Comparison of ENCODE assay signal across 29 mouse cellular contexts in genomic region chr3:112100606-112101005, GRCm38 (mm10).
"Had no signal": no experiment of that assay in that cellular context is flagged by ENCODE, and none has a peak within 500 bp of the region (broad histone marks: within the 10 kb centered on the region; RNA-seq: fewer than 3 reads in every experiment).

No protein-coding gene starts in this region.

- DNase-seq: left cerebral cortex, postnatal 4 days; liver; liver, embryonic 13.5 days; liver, postnatal 0 days; lung, adult 18-20 months; lung, adult 2 months; lung, embryonic 14.5 days; lung, postnatal 10 days; lung, postnatal 14 days; lung, postnatal 36 days; lung, postnatal 4 days; midbrain, embryonic 14.5 days had no signal

- H3K4me3 ChIP-seq: left cerebral cortex, adult 2 months; limb, embryonic 15.5 days; liver, embryonic 12.5 days; liver, embryonic 13.5 days; liver, embryonic 15.5 days; lung, embryonic 15.5 days; megakaryocyte, embryonic 14.5 days; midbrain, embryonic 10.5 days; midbrain, embryonic 12.5 days; midbrain, embryonic 13.5 days; midbrain, embryonic 15.5 days; myocyte had no signal

- H3K36me3 ChIP-seq: limb, embryonic 15.5 days; liver, embryonic 12.5 days; liver, embryonic 13.5 days; liver, embryonic 15.5 days; lung, embryonic 15.5 days; midbrain, embryonic 10.5 days; midbrain, embryonic 12.5 days; midbrain, embryonic 13.5 days; midbrain, embryonic 15.5 days had no signal

- H3K4me2 ChIP-seq: limb, embryonic 15.5 days; liver, embryonic 11.5 days; liver, embryonic 12.5 days; liver, embryonic 13.5 days; liver, embryonic 15.5 days; lung, embryonic 14.5 days; lung, embryonic 15.5 days; midbrain, embryonic 11.5 days; midbrain, embryonic 12.5 days; midbrain, embryonic 13.5 days; midbrain, embryonic 15.5 days had no signal

- H3K9ac ChIP-seq: limb, embryonic 15.5 days; liver, embryonic 12.5 days; liver, embryonic 13.5 days; liver, embryonic 14.5 days; liver, embryonic 15.5 days; liver, postnatal 0 days; lung, embryonic 14.5 days; lung, embryonic 15.5 days; midbrain, embryonic 12.5 days; midbrain, embryonic 13.5 days; midbrain, embryonic 15.5 days had no signal

- H3K27me3 ChIP-seq: limb, embryonic 15.5 days; liver, embryonic 12.5 days; liver, embryonic 13.5 days; liver, embryonic 15.5 days; lung, embryonic 15.5 days; megakaryocyte, embryonic 14.5 days; midbrain, embryonic 12.5 days; midbrain, embryonic 13.5 days; midbrain, embryonic 15.5 days had no signal

- H3K4me1 ChIP-seq: limb, embryonic 15.5 days; liver, embryonic 12.5 days; liver, embryonic 13.5 days; liver, embryonic 15.5 days; lung, embryonic 15.5 days; megakaryocyte, embryonic 14.5 days; midbrain, embryonic 10.5 days; midbrain, embryonic 12.5 days; midbrain, embryonic 13.5 days; midbrain, embryonic 15.5 days had no signal

- H3K9me3 ChIP-seq: limb, embryonic 15.5 days; liver, embryonic 12.5 days; liver, embryonic 13.5 days; liver, embryonic 15.5 days; lung, embryonic 15.5 days; megakaryocyte, embryonic 14.5 days; midbrain, embryonic 10.5 days; midbrain, embryonic 12.5 days; midbrain, embryonic 13.5 days; midbrain, embryonic 15.5 days had no signal

- H3K27ac ChIP-seq: left cerebral cortex, adult 2 months; limb, embryonic 15.5 days; liver, embryonic 12.5 days; liver, embryonic 13.5 days; liver, embryonic 14.5 days; liver, embryonic 15.5 days; lung, embryonic 15.5 days; macrophage; midbrain, embryonic 10.5 days; midbrain, embryonic 12.5 days; midbrain, embryonic 13.5 days; midbrain, embryonic 15.5 days had no signal

- ATAC-seq: liver, embryonic 12.5 days; liver, postnatal 0 days; lung, postnatal 0 days; midbrain, embryonic 13.5 days; midbrain, embryonic 15.5 days; midbrain, embryonic 16.5 days had no signal
